Mouse (Mus musculus) embryonic facial prominence, embryonic 12.5 days (tissue): ENCODE data around the gene Fgr. TPM values are rescaled to one million over a fixed set of nuclear protein-coding genes. Genes with fewer than 3 reads are reported as not detected.

Source experiments
- ATAC-seq: fragments of 200-750 bp; cut with Nextera tagmentation; 2 replicates; pipeline ENCODE4 v1.8.0; 2017; ENCODE audit not compliant: insufficient number of reproducible peaks, insufficient read depth, low FRiP score, low TSS enrichment
- H3K27ac ChIP-seq: fragments of 300-500 bp; sonication (generic); 2 replicates; pipeline ENCODE4 v1.5.1; 2016; ENCODE audit warnings: mild to moderate bottlenecking
- H3K27me3 ChIP-seq: fragments of 300-500 bp; sonication (generic); 2 replicates; pipeline ENCODE4 v1.6.1; 2016; ENCODE audit warnings: mild to moderate bottlenecking, moderate library complexity
- H3K36me3 ChIP-seq: fragments of 300-500 bp; sonication (generic); 2 replicates; pipeline ENCODE4 v1.6.1; 2016; ENCODE audit warnings: mild to moderate bottlenecking
- H3K4me1 ChIP-seq: fragments of 300-500 bp; sonication (generic); 2 replicates; pipeline ENCODE4 v1.6.1; 2016
- H3K4me2 ChIP-seq: fragments of 300-500 bp; sonication (generic); replicated peaks from 2 replicates; pipeline ENCODE4 v1.6.1; 2016; ENCODE audit warnings: mild to moderate bottlenecking, moderate library complexity
- H3K4me3 ChIP-seq: fragments of 300-500 bp; sonication (generic); 2 replicates; pipeline ENCODE4 v1.5.1; 2016; ENCODE audit warnings: mild to moderate bottlenecking
- H3K9ac ChIP-seq: fragments of 300-500 bp; sonication (generic); 2 replicates; pipeline ENCODE4 v1.6.1; 2016; ENCODE audit warnings: mild to moderate bottlenecking, moderate library complexity
- H3K9me3 ChIP-seq: fragments of 300-500 bp; sonication (generic); 2 replicates; pipeline ENCODE4 v1.6.1; 2016; ENCODE audit warnings: mild to moderate bottlenecking, moderate library complexity
- WGBS: fragments of 180-500 bp; shearing (Covaris S2); methylation state at CpG from one replicate; pipeline ENCODE4 v1.1.7; 2016; 5-methylcytosine and 5-hydroxymethylcytosine counted together
- polyA plus RNA-seq: library from polyadenylated mRNA; unstranded; fragments of >200 nt; fragmentation: Nextera tagmentation; extraction: Ambion mirVana; gene quantifications from 2 replicates; pipeline ENCODE4 v1.2.1, GENCODE M21; 2016

Gene Fgr
- polyA plus RNA-seq, 1 experiment from 2014 or later, result 0.29 TPM

DNA sequence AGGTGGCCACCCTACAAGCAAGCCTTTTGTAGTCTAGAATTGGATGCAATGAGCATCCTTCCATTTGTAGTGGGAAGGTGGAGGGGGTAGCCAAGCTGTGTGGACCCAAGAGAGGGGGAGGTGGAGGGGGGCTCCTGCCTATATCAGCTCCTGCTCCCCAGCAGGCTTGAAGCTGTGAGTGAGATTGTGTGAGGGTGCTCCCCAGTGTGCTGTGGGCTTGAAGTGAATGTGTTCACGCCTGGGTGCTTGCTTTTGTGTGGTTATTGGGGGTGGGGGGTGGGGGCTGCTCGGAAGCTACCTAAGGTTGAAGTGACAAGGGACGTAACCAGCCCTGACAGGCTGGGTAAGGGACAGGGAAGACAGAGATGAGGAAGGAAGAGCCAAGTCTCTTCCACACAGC lies 1.9 kb downstream of the Fgr start:
- Histone ChIP-seq H3K4me1 (peaks cover 19% of the 10 kb centered on the region), H3K4me2 (no peak overlapping the region), H3K36me3 (no peaks in the 10 kb centered on the region), H3K27ac (no peak overlapping the region), H3K9me3 (no peaks in the 10 kb centered on the region), H3K4me3 (no peak overlapping the region), H3K9ac (no peak overlapping the region), H3K27me3 (peaks cover 39% of the 10 kb centered on the region)
- WGBS, result 79% methylated on average over 3 of the region's 3 CpGs
- ATAC-seq, result no peak

DNA sequence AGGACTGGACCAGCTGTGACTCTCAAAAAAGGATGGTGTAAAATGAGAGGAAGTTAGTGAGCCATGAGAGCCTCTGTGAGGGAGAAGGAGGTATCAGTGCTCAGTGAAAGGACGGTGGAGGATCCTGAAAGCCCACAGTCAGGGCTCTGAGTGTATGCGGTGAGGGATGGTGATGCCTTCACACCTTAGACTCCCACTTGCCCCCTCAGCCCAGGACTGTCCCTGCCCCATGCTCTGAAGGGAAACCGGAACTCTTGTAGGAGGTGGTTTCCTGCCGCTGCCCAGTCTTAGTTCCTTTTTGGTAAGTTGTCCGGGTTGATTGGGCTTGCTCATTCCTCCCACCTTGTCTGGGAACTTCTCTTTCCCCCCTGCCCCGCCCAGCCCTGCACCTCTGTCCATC lies 2.8 kb downstream of the Fgr start:
- Histone ChIP-seq H3K4me2 (no peak overlapping the region), H3K9me3 (no peaks in the 10 kb centered on the region), H3K27me3 (peaks cover 39% of the 10 kb centered on the region), H3K4me3 (no peak overlapping the region), H3K27ac (no peak overlapping the region), H3K36me3 (no peaks in the 10 kb centered on the region), H3K9ac (no peak overlapping the region), H3K4me1 (peaks cover 19% of the 10 kb centered on the region)
- WGBS, result 78% methylated on average over 6 of the region's 6 CpGs
- ATAC-seq, result no peak

DNA sequence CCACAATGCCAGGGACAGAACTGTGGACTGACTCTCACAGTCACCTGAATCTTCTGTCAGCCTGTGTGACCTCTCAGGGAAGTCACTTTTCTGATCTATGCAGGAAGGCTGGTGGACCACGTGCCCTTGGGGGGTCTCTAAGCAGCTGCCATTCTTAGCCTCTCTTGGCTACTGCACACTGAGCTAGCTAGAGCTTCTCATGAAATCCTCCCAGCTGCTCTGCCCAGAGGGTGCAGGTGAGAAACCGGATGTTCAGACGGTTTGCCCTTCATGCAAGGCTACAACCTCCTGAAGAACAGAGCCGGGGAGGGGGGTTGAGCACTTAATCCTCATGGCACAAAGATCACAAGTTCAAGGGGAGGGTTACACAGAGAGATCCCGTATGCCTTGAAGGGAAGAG lies 3.7 kb downstream of the Fgr start:
- no peak overlapping the region for H3K9ac ChIP-seq
- no peak overlapping the region for H3K4me3 ChIP-seq
- H3K4me2 ChIP-seq, result no peak overlapping the region
- H3K27ac ChIP-seq, result no peak overlapping the region
- peaks cover 35% of the 10 kb centered on the region for H3K27me3 ChIP-seq
- WGBS, result 48% methylated on average over 5 of the region's 5 CpGs
- ATAC-seq, result no peak
- no peaks in the 10 kb centered on the region for H3K9me3 ChIP-seq
- peaks cover 15% of the 10 kb centered on the region for H3K4me1 ChIP-seq
- H3K36me3 ChIP-seq, result no peaks in the 10 kb centered on the region

DNA sequence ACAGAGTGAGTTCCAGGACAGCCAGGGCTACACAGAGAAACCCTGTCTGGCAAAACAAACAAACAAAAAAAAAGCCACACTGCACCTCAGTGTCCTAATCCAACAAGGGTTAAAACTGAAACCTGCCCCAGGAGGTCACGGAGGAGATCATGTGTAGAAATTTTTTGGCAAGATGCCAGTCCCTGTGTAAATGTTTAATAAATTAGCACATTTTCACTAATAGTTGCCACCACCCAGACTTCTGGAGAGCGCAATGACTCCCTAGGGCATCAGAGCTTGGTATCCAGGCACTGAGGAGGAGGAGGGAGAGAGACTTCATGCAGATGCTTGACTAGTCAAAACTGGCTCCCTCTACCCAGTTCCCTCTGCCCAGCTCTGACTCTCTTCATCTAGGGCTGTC lies 5.3 kb downstream of the Fgr start:
- 67% methylated on average over 2 of the region's 2 CpGs for whole genome bisulfite sequencing
- no peak overlapping the region for H3K27ac ChIP-seq
- H3K4me1 ChIP-seq, result peaks cover 20% of the 10 kb centered on the region
- H3K36me3 ChIP-seq, result no peaks in the 10 kb centered on the region
- no peaks in the 10 kb centered on the region for H3K9me3 ChIP-seq
- H3K4me3 ChIP-seq, result no peak overlapping the region
- H3K9ac ChIP-seq, result no peak overlapping the region
- no peak for ATAC-seq
- no peak overlapping the region for H3K4me2 ChIP-seq
- H3K27me3 ChIP-seq, result peaks cover 21% of the 10 kb centered on the region

DNA sequence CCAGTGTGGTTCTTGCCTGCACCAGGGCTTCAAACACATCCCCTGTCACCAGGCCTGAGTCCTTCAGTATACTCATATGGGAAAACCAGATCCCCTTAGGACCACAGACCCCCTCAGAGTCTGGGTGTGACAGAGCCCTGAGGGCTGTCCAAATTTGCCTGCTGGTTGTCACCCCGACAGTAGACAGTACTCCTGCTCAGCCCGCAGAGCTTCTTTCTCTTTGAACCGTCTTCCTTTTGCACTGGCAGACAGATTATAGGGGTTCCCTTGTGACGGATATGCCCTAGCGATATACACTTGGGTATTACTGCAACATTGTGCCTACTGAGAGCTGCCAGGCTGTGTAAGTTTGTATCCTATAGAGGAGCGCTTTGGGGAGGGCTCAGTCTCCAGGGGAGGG lies 7.7 kb downstream of the Fgr start:
- ATAC-seq, result no peak
- Histone ChIP-seq H3K27me3 (no peaks in the 10 kb centered on the region; the same call in 1 of the 2 replicates), H3K4me3 (no peak overlapping the region), H3K9me3 (no peaks in the 10 kb centered on the region), H3K36me3 (no peaks in the 10 kb centered on the region), H3K4me1 (peaks cover 10% of the 10 kb centered on the region; the same call in 1 of the 2 replicates), H3K4me2 (no peak overlapping the region), H3K9ac (no peak overlapping the region; the same call in 1 of the 2 replicates), H3K27ac (no peak overlapping the region)
- WGBS, result 71% methylated on average over 6 of the region's 6 CpGs

DNA sequence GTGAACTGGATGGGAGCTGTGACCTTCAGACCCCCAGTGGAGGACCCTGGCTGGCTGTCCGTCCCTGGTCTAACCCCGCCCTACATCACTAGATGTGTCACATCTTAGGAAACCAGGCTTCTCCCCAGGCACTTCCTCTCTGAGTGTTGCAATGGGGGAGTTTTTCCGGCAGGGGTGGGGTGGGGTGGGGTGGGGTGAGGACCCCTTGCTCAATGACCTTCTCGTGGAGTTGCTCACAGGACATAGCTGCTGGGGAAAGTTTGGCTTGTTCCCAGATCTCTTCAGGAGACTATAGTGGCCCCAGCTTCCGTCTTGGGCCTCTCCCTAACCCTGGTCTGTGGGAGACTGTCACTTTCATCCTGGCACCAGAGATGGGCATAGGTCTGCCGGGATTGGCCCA lies 9.1 kb downstream of the Fgr start:
- WGBS, result 78% methylated on average over 6 of the region's 6 CpGs
- H3K9ac ChIP-seq, result no peak overlapping the region
- H3K4me3 ChIP-seq, result no peak overlapping the region
- no peak for ATAC-seq
- H3K9me3 ChIP-seq, result no peaks in the 10 kb centered on the region
- H3K36me3 ChIP-seq, result no peaks in the 10 kb centered on the region
- no peak overlapping the region for H3K4me2 ChIP-seq
- peaks cover 10% of the 10 kb centered on the region; the same call in 1 of the 2 replicates for H3K4me1 ChIP-seq
- no peaks in the 10 kb centered on the region for H3K27me3 ChIP-seq
- 0 out of 2 replicates have a peak overlapping the region, but pooled peaks have one; percentile 12 for H3K27ac ChIP-seq

DNA sequence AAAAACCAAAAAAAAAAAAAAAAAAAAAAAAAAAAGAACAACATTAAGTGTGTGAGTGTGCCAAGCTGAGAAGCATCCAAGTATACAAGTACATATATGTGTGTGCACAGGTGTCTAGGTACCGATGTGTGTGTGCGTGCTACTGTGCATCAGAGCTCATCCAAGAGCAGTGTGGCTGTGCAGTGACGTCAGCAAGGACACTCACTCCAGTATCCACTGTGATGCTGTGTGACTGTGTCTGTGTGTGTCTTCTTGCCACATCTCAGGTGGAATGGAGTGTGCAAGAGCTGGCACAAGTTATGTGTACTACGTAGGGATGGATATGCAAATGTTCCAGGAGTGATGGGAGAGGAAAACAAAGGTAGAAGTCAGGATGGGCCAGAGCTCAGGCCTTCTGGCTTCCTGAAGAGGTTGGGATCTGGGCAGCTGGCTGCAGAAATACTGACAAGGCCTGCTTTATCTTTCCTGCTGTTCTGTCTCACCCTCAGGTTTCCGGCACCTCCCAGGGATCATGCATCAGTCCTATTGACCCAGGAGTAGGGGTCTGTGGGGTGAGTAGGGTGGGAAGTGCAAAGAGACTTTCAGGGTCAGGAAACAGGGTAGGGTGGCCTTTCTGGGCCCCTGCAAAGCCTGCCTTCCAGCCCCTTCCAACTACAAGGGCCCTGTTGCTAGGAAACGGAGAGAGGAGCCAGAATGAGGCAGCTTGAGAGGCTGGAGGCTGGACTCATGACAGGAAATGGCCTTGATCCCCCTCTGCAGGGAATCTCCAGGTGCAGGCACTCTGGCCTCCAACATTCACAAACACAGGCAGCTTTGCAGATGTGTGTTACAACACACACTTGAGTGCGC lies 10.0 kb downstream of the Fgr start:
- Histone ChIP-seq H3K4me1 (peaks cover 10% of the 10 kb centered on the region; the same call in 1 of the 2 replicates), H3K4me3 (no peak overlapping the region), H3K36me3 (no peaks in the 10 kb centered on the region), H3K27me3 (no peaks in the 10 kb centered on the region), H3K4me2 (no peak overlapping the region), H3K9me3 (no peaks in the 10 kb centered on the region), H3K9ac (peak overlapping the region; percentile 15; the same call in 1 of the 2 replicates), H3K27ac (peak overlapping the region; percentile 81)
- ATAC-seq, result no peak
- 52% methylated on average over 7 of the region's 7 CpGs for WGBS

DNA sequence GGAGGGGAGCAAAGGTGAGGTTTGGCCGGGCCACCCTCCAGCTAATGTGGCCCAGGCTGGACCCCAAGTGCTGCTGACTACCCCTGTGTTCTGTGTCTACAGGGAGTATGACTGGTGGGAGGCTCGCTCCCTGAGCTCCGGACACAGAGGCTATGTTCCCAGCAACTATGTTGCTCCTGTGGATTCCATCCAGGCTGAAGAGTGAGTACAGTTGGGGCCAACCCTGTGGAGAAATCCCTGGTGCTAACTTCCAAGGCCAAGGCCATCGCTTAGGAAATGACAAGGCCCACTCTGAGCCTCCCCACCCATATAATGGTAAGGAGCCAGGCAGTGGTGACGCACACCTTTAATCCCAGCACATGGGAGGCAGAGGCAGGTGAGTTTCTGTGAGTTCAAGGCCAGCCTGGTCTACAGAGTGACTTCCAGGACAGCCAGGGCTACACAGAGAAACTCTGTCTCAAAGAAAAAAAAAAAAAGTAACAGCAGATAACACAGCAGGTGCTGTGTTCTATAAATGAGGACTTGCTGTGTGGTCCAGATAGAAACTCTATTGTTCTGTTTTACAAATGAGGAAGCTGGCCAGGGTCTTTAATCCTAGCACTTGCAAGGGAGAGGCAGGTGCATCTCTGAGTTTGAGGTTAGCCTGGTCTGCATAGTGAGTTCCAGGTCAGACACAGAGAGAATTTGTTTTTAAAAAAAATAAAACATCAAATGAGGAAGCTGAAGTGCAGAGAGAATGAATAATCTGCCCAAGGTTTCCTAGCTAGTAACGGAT lies 14.9 kb downstream of the Fgr start:
- H3K27me3 ChIP-seq, result no peaks in the 10 kb centered on the region
- no peak overlapping the region for H3K4me3 ChIP-seq
- H3K9ac ChIP-seq, result no peak overlapping the region
- no peak for ATAC-seq
- no peaks in the 10 kb centered on the region for H3K9me3 ChIP-seq
- 87% methylated on average over 6 of the region's 6 CpGs for WGBS
- no peaks in the 10 kb centered on the region for H3K36me3 ChIP-seq
- no peak overlapping the region for H3K27ac ChIP-seq
- no peak overlapping the region for H3K4me2 ChIP-seq
- peaks cover 8% of the 10 kb centered on the region; the same call in 1 of the 2 replicates for H3K4me1 ChIP-seq

DNA sequence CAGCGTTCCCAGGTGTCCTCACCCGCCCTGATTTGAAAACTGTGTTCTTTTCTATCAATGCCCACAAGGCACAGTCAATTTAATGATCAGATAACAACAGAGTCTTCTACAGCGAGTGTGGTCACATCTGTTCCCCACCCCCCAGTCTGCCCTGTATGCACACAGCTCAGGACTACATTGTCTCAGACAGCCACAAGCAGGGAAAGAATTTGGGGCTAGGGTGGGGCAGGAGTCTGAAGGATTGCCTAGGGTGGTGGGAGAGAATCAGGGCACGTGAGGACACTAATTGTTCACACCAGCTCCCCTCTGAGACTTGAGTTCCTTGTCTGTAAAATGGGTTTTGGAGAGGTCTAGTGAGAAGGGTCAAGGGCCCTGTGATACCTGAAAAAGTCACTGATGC lies 19.7 kb downstream of the Fgr start:
- no peak overlapping the region for H3K9ac ChIP-seq
- no peaks in the 10 kb centered on the region for H3K27me3 ChIP-seq
- ATAC-seq, result no peak
- no peaks in the 10 kb centered on the region for H3K4me1 ChIP-seq
- H3K27ac ChIP-seq, result no peak overlapping the region
- no peaks in the 10 kb centered on the region for H3K9me3 ChIP-seq
- no peaks in the 10 kb centered on the region for H3K36me3 ChIP-seq
- WGBS, result 48% methylated on average over 4 of the region's 4 CpGs
- H3K4me2 ChIP-seq, result no peak overlapping the region
- no peak overlapping the region for H3K4me3 ChIP-seq

DNA sequence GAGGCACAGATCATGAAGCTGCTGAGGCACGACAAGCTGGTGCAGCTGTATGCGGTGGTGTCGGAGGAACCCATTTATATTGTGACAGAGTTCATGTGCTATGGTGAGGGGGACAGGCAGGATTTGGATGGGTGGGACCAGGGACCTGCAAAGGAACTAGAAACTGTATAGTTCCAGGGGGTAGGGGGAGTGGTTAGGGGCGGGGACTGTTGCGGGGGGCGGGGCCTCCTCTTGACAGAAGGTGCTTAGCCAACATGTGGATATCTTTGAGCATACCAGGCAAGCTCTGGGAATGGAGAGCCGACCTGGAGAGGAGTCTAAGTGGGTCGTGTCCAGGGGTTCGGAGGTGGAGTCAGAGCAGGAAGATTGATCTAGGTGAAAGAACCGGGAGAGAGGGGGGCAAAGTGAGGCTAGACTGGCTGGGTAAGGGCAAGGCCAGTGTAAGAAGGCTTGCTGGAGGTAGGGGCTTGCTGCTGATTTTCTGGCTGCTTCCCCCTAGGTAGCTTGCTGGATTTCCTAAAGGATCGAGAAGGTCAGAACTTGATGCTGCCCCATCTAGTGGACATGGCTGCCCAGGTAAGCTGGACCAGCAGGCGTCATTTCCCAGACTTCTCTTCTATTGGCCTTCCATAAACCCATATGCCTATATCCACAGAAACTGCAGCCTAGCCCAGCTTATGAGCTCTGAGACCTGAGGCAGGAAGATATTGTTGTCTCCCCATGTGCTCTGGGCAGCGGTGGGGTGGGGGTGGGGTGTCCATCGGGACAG lies 23.8 kb downstream of the Fgr start:
- H3K9me3 ChIP-seq, result no peaks in the 10 kb centered on the region
- no peaks in the 10 kb centered on the region for H3K27me3 ChIP-seq
- no peak for ATAC-seq
- WGBS, result 43% methylated on average over 14 of the region's 14 CpGs
- no peak overlapping the region for H3K4me3 ChIP-seq
- H3K36me3 ChIP-seq, result no peaks in the 10 kb centered on the region
- no peak overlapping the region for H3K4me2 ChIP-seq
- H3K4me1 ChIP-seq, result peaks cover 9% of the 10 kb centered on the region
- H3K27ac ChIP-seq, result no peak overlapping the region
- H3K9ac ChIP-seq, result no peak overlapping the region

DNA sequence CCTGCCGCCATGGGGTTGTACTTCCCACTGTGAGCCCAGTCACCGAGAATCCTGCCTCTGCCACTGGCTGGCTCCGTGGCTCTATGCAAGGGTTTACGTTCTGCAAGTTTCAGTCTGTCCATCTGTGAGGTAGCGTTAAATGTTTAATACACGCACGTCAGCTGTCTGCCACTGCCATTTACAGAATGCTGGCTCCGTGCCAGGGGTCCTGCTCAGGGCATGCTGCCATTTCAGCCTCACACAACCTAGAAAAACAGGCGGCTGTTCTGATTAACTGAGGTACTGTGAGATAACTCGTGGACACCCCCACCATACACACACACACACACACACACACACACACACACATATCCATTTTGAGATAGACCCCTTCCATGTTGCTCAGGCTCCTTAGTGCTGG lies 29.0 kb downstream of the Fgr start:
- H3K27me3 ChIP-seq, result no peaks in the 10 kb centered on the region
- H3K9me3 ChIP-seq, result no peaks in the 10 kb centered on the region
- WGBS, result 34% methylated on average over 10 of the region's 10 CpGs
- no peak overlapping the region for H3K4me2 ChIP-seq
- no peak overlapping the region for H3K9ac ChIP-seq
- no peak overlapping the region for H3K4me3 ChIP-seq
- ATAC-seq, result no peak
- H3K36me3 ChIP-seq, result no peaks in the 10 kb centered on the region
- peak overlapping the region; percentile 37; the same call in 1 of the 2 replicates for H3K27ac ChIP-seq
- H3K4me1 ChIP-seq, result peaks cover 21% of the 10 kb centered on the region
